Mouse (Mus musculus): ENCODE data around the gene Gm11096. TPM values are rescaled to one million over a fixed set of nuclear protein-coding genes. Genes with fewer than 3 reads are reported as not detected.

The Gm11096 gene
- polyA plus RNA-seq, 1 experiment from 2014 or later = not detected

DNA sequence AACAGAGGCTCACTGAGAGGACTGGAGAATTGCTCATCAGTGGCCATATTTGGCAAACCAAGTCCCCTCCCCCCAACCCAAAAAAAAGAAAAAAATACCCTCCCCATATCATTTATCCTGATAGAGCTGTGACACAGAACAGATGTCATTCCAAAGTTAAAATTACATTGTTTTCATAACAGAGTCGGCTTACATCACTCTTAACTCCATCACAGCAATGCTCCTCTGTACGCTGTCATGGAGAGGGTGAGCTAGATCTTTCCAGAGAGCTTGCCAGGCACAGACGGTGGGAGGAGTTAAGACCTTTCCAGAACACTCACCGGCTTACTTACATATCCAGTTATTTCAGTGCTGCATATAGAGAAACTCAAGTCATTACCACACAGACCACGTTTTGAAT, 27.4 kb downstream of the Gm11096 start:
- 81% methylated on average over 5 of the region's 5 CpGs for WGBS
- no peak overlapping the region for H3K9ac ChIP-seq (ENCODE audit: low read depth, low read length)
- no peak for ATAC-seq

DNA sequence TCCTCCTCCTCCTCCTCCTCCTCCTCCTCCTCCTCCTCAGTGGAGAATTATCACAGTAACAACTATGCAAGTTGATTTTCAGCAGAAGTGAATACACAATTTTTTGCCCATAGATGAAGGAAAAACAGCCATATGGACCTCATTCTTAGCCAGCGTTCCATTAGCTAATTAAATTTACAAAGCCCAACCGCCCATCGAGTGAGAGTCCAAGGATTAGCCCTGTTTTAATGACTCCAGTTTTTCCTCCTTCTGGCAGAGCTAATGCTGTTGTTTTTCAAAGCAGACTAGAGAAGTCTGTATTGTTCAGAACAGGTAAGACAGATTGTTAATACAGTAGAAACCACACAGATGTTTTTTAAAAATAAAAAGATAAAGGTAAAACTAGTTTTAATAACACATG, 31.8 kb downstream of the Gm11096 start:
- no peaks in the 10 kb centered on the region for H3K9me3 ChIP-seq (ENCODE audit: control insufficient read depth, low read length)
- WGBS = 51% methylated on average over 3 of the region's 3 CpGs
- H3K9ac ChIP-seq (ENCODE audit: low read depth, low read length) = no peak overlapping the region
- no peaks in the 10 kb centered on the region for H3K27me3 ChIP-seq (replicated peaks; ENCODE audit: control insufficient read depth, insufficient read depth, low read length)
- H3K27ac ChIP-seq (ENCODE audit: low read depth, low read length) = no peak overlapping the region
- no peak for ATAC-seq
- no peak overlapping the region for H3K4me3 ChIP-seq (ENCODE audit: low read length)
- H3K4me1 ChIP-seq (ENCODE audit: control insufficient read depth, insufficient read depth, low read depth, low read length) = no peaks in the 10 kb centered on the region
- no peaks in the 10 kb centered on the region for H3K36me3 ChIP-seq (ENCODE audit: control insufficient read depth, insufficient read depth, low read length)
- H3K4me2 ChIP-seq (ENCODE audit: low read length) = no peak overlapping the region

More for the DNA sequence above, 27.4 kb downstream of the Gm11096 start:
- no peaks in the 10 kb centered on the region for H3K36me3 ChIP-seq (ENCODE audit: control insufficient read depth, insufficient read depth, low read length)
- H3K4me2 ChIP-seq (ENCODE audit: low read length) = no peak overlapping the region
- H3K4me1 ChIP-seq (ENCODE audit: control insufficient read depth, insufficient read depth, low read depth, low read length) = no peaks in the 10 kb centered on the region
- no peaks in the 10 kb centered on the region for H3K9me3 ChIP-seq (ENCODE audit: control insufficient read depth, low read length)
- H3K27ac ChIP-seq (ENCODE audit: low read depth, low read length) = no peak overlapping the region
- H3K4me3 ChIP-seq (ENCODE audit: low read length) = no peak overlapping the region
- H3K27me3 ChIP-seq (replicated peaks; ENCODE audit: control insufficient read depth, insufficient read depth, low read length) = no peaks in the 10 kb centered on the region

DNA sequence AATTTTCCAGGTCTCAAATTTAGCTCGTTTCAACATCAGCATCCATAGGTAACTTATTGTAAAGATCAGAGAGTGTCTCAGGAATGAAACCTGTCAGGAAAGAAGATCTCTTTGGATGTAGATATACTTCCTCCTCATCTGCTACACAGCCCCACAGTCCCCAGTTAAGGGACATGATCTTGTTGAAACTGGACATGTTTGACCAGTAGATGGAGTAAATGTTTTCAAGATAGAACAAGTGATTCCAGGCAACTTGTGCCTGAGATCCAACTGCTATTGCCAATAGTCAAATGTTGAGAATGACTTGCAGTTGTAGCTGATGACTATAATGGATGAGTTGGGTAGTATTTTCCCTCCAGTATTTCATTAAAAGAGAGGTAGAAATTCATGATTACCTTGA, 35.9 kb downstream of the Gm11096 start:
- H3K4me2 ChIP-seq (ENCODE audit: low read length) = no peak overlapping the region
- 70% methylated on average over 1 of the region's 1 CpGs for WGBS
- ATAC-seq = no peak

GRCm38 (mm10) chr17:81479807-81480206, 38.2 kb downstream of the Gm11096 start:
- H3K9me3 ChIP-seq (ENCODE audit: control insufficient read depth, low read length) = no peaks in the 10 kb centered on the region
- WGBS = 39% methylated on average over 4 of the region's 4 CpGs
- no peaks in the 10 kb centered on the region for H3K27me3 ChIP-seq (replicated peaks; ENCODE audit: control insufficient read depth, insufficient read depth, low read length)
- no peak overlapping the region for H3K9ac ChIP-seq (ENCODE audit: low read depth, low read length)
- no peaks in the 10 kb centered on the region for H3K36me3 ChIP-seq (ENCODE audit: control insufficient read depth, insufficient read depth, low read length)
- H3K4me1 ChIP-seq (ENCODE audit: control insufficient read depth, insufficient read depth, low read depth, low read length) = peaks cover 15% of the 10 kb centered on the region
- no peak overlapping the region for H3K4me3 ChIP-seq (ENCODE audit: low read length)
- H3K4me2 ChIP-seq (ENCODE audit: low read length) = peak overlapping the region; percentile 43
- ATAC-seq = peak; percentile 28; the same call in 1 of the 2 replicates
- no peak overlapping the region for H3K27ac ChIP-seq (ENCODE audit: low read depth, low read length)

More for the DNA sequence above, 35.9 kb downstream of the Gm11096 start:
- H3K36me3 ChIP-seq (ENCODE audit: control insufficient read depth, insufficient read depth, low read length) = no peaks in the 10 kb centered on the region
- no peaks in the 10 kb centered on the region for H3K9me3 ChIP-seq (ENCODE audit: control insufficient read depth, low read length)
- H3K27ac ChIP-seq (ENCODE audit: low read depth, low read length) = no peak overlapping the region
- no peak overlapping the region for H3K4me3 ChIP-seq (ENCODE audit: low read length)
- H3K9ac ChIP-seq (ENCODE audit: low read depth, low read length) = no peak overlapping the region
- H3K27me3 ChIP-seq (replicated peaks; ENCODE audit: control insufficient read depth, insufficient read depth, low read length) = no peaks in the 10 kb centered on the region
- peaks cover 15% of the 10 kb centered on the region for H3K4me1 ChIP-seq (ENCODE audit: control insufficient read depth, insufficient read depth, low read depth, low read length)

DNA sequence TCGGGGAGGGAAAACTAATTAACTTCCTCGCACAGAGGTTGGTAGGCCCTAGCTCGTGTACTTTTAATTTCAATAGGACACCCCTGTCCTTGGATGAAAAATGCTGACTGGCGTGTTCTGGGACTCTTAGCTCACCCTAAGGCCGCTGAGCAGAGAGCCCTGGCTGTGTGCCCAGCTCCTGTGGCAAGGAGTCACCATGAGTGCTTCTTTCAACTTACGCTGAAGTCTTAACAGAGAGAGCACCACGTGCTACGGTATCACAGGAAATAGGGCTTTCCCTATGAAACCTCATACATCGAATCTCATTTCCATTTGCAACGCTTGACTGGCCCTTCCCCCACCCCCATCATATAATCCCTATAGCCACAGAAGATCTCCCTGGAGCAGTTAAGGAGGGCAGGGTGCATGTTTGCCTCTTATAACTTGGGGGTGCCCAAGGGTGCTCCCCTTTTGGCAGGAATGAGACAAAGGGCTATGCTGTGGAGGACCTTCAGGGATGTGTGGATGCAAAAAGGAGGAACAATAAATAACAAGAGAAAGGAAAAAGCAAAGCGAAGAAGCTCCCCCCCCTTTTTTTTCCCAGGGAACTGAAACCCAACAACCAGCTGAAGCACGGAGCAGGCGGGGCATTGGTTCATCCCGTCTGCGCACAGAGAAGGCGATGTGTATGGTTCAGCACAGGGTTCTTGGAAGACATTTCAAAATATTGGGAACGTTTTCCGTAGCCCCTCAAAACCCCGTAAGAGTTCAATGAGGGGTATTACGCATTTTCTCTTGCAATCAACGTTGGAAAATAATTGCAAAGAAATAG, 39.0 kb downstream of the Gm11096 start:
- H3K27me3 ChIP-seq (replicated peaks; ENCODE audit: control insufficient read depth, insufficient read depth, low read length) = no peaks in the 10 kb centered on the region
- H3K4me3 ChIP-seq (ENCODE audit: low read length) = no peak overlapping the region
- WGBS = 49% methylated on average over 21 of the region's 21 CpGs
- peak; percentile 83 for ATAC-seq
- peaks cover 15% of the 10 kb centered on the region for H3K4me1 ChIP-seq (ENCODE audit: control insufficient read depth, insufficient read depth, low read depth, low read length)
- H3K9me3 ChIP-seq (ENCODE audit: control insufficient read depth, low read length) = no peaks in the 10 kb centered on the region
- peak overlapping the region; percentile 64 for H3K27ac ChIP-seq (ENCODE audit: low read depth, low read length)
- no peaks in the 10 kb centered on the region for H3K36me3 ChIP-seq (ENCODE audit: control insufficient read depth, insufficient read depth, low read length)
- peak overlapping the region; percentile 43 for H3K4me2 ChIP-seq (ENCODE audit: low read length)
- no peak overlapping the region for H3K9ac ChIP-seq (ENCODE audit: low read depth, low read length)

DNA sequence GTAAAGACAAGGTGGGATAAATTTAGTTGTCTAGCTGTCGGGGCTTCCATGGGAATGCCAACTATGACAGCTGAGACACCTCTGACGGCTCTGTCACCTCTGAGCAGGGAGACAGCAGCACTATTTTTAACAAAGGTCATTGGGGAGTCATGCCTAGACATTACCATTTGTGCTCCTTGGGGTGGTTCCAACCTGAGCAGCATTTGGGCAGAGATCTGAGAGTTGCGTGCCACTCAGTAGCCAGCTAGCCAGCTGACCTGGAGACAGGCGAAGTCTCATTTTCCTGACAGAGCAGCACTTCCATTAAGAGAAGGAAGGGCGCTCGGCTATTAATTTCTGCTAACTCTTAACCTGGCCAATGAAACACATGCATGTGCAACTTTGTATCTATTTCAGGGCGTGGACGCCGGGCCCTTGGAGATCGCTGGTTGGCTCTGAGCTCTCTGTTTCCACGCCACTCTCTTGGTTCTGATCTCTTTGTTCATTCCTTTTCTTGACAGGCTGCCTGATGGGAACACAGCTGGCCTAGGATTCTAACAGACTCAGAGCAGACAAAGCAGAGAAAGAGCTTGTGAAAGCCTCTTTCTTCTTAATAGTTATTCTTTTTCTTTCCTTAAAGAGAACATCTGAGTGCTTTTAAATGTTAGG, 40.4 kb downstream of the Gm11096 start:
- Histone ChIP-seq H3K9ac (ENCODE audit: low read depth, low read length) (no peak overlapping the region), H3K9me3 (ENCODE audit: control insufficient read depth, low read length) (no peaks in the 10 kb centered on the region), H3K27ac (ENCODE audit: low read depth, low read length) (no peak overlapping the region), H3K4me1 (ENCODE audit: control insufficient read depth, insufficient read depth, low read depth, low read length) (peaks cover 15% of the 10 kb centered on the region), H3K36me3 (ENCODE audit: control insufficient read depth, insufficient read depth, low read length) (no peaks in the 10 kb centered on the region), H3K4me3 (ENCODE audit: low read length) (no peak overlapping the region), H3K27me3 (replicated peaks; ENCODE audit: control insufficient read depth, insufficient read depth, low read length) (no peaks in the 10 kb centered on the region), H3K4me2 (ENCODE audit: low read length) (no peak overlapping the region)
- ATAC-seq = peak; percentile 43; the same call in 1 of the 2 replicates
- WGBS = 48% methylated on average over 11 of the region's 11 CpGs

GRCm38 (mm10) chr17:81486388-81486787, 44.8 kb downstream of the Gm11096 start:
- H3K36me3 ChIP-seq (ENCODE audit: control insufficient read depth, insufficient read depth, low read length) = no peaks in the 10 kb centered on the region
- no peak overlapping the region for H3K9ac ChIP-seq (ENCODE audit: low read depth, low read length)
- WGBS = 75% methylated on average over 1 of the region's 1 CpGs
- no peaks in the 10 kb centered on the region for H3K27me3 ChIP-seq (replicated peaks; ENCODE audit: control insufficient read depth, insufficient read depth, low read length)
- H3K27ac ChIP-seq (ENCODE audit: low read depth, low read length) = no peak overlapping the region
- H3K9me3 ChIP-seq (ENCODE audit: control insufficient read depth, low read length) = no peaks in the 10 kb centered on the region
- H3K4me3 ChIP-seq (ENCODE audit: low read length) = no peak overlapping the region
- ATAC-seq = peak; percentile 48; the same call in 1 of the 2 replicates
- H3K4me2 ChIP-seq (ENCODE audit: low read length) = no peak overlapping the region
- H3K4me1 ChIP-seq (ENCODE audit: control insufficient read depth, insufficient read depth, low read depth, low read length) = peaks cover 5% of the 10 kb centered on the region
